Mouse (Mus musculus) heart, postnatal 4 days (tissue): ENCODE data around the gene Hist1h4a. TPM values are rescaled to one million over a fixed set of nuclear protein-coding genes. Genes with fewer than 3 reads are reported as not detected.
"Not testable (repeated sequence)": the region's sequence is repeated elsewhere in the genome, so short reads cannot be mapped to it uniquely, and the experiment has no call there.

Source experiments
- DNase-seq: peaks from one replicate; pipeline ENCODE4 v3.0.0; 2021
- total RNA-seq, 2 experiments: library from RNA; stranded (reverse); gene quantifications; 2 replicates each; pipeline ENCODE4 v1.2.3; 2021

The Hist1h4a gene
- total RNA-seq = 100 to 1,000 TPM; 433 to 442 TPM

- DNase-seq = peak; percentile 99
Measured at GRCm38 (mm10) chr13:23760972-23761864, at the start of gene Hist1h4a. Gene Hist1h4a (minus strand): TSS chr13:23761230.

- no peak for DNase-seq
Measured at GRCm38 (mm10) chr13:23806422-23807052, 45.5 kb upstream of the Hist1h4a start, which contains the start of gene Slc17a2. Gene Slc17a2 (plus strand): TSS chr13:23806993.

GRCm38 (mm10) chr13:23804532-23804931 is 43.5 kb upstream of the Hist1h4a start:
- DNase-seq = no peak

- no peak for DNase-seq
Measured at GRCm38 (mm10) chr13:23799405-23799804, 38.4 kb upstream of the Hist1h4a start.

- peak; percentile 56 for DNase-seq
Measured at GRCm38 (mm10) chr13:23792520-23792919, 31.5 kb upstream of the Hist1h4a start.

DNA sequence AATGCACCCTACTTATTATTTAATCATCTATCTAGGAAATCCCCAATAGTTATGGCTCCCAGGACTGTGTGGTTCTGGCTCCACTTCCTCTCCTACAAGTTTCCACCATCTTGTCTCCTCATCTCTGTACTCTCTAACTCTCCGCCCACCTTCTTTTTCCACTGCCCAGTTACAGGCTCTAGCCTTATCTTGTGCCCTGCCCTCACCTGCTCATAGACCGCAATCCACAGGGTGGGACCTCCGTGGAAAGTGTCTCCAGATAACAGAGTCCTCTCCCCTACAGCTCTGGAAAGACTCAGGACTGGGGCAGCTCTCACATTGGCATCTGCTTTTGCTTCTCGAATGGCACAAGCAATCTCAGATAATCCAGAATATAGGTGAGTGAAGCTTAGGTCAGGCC is 18.0 kb upstream of the Hist1h4a start:
- no peak for DNase-seq

- no peak for DNase-seq
Measured at GRCm38 (mm10) chr13:23778339-23778738, 17.3 kb upstream of the Hist1h4a start.

GRCm38 (mm10) chr13:23772561-23773313 is 11.7 kb upstream of the Hist1h4a start:
- DNase-seq = peak; percentile 63

GRCm38 (mm10) chr13:23769613-23770012 is 8.6 kb upstream of the Hist1h4a start, which contains the start of gene Trim38:
Gene Trim38 (plus strand): TSS chr13:23769913.
- not testable (repeated sequence) for DNase-seq

GRCm38 (mm10) chr13:23768834-23769397 is 7.9 kb upstream of the Hist1h4a start:
- no peak for DNase-seq

DNA sequence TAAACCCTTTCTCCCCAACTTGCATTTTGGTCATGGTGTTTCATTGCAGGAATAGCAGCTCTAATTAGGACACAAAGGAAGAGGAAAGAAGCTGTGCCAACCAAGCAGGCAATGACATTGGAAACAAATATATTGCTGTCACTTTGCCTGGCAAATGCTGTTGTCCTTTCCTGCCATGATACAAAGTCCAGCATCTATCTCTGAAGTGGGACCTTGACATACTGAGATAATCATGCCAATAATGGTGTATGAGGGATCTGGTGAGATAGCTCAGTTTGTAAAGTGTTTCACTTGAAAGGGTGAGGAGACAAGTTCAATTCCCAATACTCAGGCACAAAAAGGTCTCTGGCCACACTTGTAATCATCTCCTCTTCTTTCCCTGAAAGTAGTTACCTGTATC is 5.7 kb upstream of the Hist1h4a start:
- no peak for DNase-seq

DNA sequence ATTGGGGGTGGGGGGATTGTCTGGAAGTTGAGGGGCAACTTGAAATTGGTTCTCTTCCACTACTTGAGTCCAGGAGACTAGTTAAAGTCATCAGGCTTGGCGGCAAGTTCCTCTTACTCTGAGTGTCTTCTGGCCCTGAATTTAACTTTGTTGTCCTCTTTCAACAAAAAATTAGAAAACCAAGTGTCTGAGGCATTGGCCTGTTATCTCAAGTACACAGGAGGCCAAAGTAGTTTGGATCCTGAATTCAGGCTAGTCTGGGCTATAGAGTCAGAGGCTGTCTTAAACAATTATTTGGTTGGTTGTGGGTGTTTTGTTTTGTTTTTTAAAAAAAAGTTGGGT is 4.1 kb upstream of the Hist1h4a start:
- DNase-seq = no peak

DNA sequence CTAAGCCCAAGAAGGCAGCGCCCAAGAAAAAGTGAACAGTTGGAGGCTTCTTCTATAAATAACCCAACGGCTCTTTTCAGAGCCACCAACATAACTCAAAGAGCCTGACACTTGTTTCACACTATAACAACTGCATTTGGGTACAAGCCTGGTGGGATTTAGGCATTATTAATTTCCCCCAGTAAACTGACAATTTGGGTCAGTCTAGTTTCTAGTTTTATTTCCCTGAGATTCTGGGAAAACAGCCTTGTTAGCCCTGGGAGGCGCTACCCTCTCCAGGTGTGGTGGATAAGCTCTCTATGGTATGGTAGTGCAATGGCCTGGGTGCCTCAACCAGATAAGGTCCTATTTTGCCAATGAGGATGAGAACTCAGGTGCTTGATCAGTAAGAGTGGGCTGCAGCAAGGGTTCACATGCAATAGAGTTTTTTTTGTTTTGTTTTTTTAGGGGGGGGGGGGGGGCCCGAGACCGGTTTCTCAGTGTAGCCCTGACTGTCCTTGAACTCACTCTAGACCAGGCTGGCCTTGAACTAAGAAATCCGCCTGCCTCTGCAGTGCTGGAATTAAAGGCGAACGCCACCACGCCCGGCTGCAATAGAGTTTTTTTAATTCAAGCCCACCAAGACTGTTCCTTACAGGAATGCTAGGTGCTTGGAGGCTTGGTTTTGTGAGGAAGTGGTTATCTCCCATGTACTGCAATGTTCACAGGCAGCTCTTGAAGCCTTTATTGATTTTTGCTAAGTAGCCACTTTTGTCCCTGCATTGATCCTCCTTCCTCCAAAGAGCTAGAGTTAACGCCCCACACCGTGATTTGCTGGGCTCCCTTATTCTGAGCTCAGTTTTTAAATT is 3.5 kb upstream of the Hist1h4a start:
- no peak for DNase-seq

DNA sequence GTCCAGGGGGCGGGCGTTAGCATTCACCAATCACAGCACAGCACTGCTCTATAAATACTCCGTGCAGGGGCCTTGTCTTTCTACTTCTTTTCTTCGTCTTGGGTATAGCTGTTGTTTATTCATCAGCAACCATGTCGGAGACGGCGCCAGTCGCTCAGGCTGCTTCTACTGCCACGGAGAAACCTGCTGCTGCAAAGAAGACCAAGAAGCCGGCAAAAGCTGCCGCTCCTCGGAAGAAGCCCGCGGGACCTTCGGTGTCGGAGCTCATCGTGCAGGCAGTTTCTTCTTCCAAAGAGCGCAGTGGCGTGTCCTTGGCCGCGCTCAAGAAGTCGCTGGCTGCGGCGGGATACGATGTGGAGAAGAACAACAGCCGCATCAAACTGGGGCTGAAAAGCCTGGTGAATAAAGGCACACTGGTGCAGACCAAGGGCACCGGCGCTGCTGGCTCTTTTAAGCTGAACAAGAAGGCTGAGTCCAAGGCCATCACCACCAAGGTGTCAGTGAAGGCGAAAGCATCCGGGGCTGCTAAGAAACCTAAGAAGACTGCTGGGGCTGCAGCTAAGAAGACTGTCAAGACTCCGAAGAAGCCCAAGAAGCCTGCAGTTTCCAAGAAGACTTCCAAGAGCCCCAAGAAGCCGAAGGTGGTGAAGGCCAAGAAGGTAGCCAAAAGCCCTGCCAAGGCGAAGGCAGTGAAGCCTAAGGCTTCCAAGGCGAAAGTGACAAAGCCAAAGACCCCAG is 2.7 kb upstream of the Hist1h4a start, which contains the start of gene Hist1h1a:
Hist1h1a (plus strand) TSS at position 81 of the 738 bp plus-strand sequence.
- DNase-seq = peak; percentile 85

- DNase-seq = no peak
Measured at GRCm38 (mm10) chr13:23763242-23763585, 2.2 kb upstream of the Hist1h4a start.

DNA sequence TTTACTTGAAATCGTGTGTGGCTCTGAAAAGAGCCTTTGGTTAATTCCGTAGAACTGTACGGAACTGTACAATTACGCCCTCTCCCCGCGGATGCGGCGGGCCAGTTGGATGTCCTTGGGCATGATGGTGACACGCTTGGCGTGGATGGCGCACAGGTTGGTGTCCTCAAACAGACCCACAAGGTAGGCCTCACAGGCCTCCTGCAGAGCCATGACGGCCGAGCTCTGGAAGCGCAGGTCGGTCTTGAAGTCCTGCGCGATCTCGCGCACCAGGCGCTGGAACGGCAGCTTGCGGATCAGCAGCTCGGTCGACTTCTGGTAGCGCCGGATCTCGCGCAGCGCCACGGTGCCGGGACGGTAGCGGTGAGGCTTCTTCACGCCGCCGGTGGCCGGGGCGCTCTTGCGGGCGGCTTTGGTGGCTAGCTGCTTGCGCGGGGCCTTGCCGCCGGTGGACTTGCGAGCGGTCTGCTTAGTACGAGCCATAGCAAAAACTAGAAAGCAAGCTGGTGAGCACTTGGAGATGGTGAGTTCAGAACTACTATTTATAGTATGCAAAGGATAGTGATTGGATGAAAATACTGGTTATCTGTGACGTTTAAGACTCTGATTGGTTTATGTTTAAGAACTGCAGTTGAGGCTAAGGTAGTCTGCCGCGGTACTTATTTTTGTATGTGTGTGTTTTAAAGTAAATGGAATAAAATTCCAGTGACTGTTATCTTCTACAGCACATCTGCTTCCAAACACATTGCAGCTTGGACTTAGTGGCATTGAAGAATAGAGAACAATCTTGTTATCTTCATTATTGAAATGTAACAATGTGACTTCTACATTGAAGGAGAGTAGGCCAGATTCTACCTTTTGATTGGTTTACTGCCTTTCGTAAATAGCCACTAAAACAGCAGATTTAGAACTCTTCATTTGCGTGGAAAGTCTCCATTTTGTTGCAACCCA is 1.1 kb upstream of the Hist1h4a start, which contains the start of gene Hist1h3a:
Hist1h3a (minus strand) TSS at position 516 of the 951 bp plus-strand sequence.
- peak; percentile 67 for DNase-seq

- DNase-seq = peak; percentile 16
Measured at GRCm38 (mm10) chr13:23760240-23760971, 624 bp downstream of the Hist1h4a start.

DNA sequence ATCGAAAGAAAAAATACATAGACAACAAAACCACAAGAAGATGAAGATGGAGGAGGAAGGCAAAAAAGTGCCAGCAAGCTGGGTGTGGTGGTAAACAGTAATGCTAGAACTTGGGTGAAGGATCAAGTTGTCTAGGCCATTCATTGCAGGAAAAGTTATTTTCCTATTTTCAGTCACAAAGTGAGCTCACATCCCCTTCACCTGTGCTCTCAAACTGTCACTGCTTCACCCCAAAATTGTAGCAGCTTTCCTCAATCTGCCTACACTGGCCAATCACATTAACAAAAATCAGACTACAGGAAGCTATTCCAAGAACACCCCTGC is 1.2 kb downstream of the Hist1h4a start:
- no peak for DNase-seq

DNA sequence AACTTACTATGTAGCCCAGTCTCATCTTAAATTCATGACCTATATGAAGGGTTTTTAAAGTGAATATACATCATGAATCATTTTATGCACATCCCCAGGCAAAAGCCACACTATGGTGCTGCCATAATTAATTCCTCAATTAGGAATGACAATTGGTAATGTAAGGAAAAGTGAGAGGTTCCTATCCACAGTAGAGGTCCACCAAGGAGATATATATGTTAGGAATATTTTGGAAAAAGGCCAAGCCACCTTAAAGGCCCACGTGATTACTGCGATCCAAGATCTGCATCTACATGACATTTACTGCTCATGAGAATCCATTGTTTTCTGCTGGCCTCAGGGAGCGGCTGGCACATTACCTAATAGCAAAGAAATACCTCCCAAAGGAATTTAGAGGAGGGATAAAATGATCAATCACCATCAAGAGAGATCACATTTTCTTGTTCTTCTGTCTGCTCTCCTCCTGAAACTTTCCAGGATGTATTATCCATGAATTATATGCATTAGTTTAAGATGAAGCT is 1.7 kb downstream of the Hist1h4a start:
- no peak for DNase-seq
